Mouse (Mus musculus): ENCODE data around the gene Cpne2. TPM values are rescaled to one million over a fixed set of nuclear protein-coding genes. Genes with fewer than 3 reads are reported as not detected.

Cpne2 gene
- total and polyA plus RNA-seq, 2 experiments, result 5.2 to 20.8 TPM

DNA sequence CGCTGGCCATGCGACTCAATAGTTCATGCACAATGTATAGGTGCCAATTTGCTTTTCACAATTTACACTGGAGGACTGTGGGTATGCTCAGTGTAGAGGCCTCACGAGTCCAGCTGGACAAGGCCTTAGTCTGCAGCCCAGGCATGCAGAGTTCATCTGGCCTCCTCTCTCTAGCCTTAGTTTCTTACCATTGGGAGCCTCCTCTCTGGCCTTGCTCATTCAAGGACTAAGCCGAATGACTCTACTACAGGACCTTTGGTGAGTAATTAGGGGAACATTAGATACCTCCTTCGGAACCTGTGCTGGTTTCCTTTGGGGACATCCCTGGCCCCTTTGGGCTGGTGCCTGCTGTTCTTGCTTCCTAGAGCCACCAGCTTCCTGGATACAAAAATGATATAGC lies 13.8 kb upstream of the Cpne2 start:
- TF ChIP-seq POLR2A (IDR thresholded peaks at IDR 0.05; ENCODE audit: extremely low read depth, insufficient read depth, low read length), result no peak
- TF ChIP-seq CTCF (IDR thresholded peaks at IDR 0.05; ENCODE audit: low read depth, low read length), result no peak
- DNase-seq (ENCODE audit: extremely low read depth, low read depth, low spot score), result no peak
- peaks cover 9% of the 10 kb centered on the region for H3K36me3 ChIP-seq (ENCODE audit: control insufficient read depth, insufficient read depth, low read length)
- no peak overlapping the region for H3K4me3 ChIP-seq (ENCODE audit: insufficient read depth, low read depth, low read length)
- no peaks in the 10 kb centered on the region for H3K27me3 ChIP-seq (ENCODE audit: control insufficient read depth, insufficient read depth, low read length)
- 96% methylated on average over 5 of the region's 5 CpGs for WGBS
- no peak overlapping the region for H3K27ac ChIP-seq (replicated peaks; ENCODE audit: insufficient read depth, low read depth, low read length)
- H3K79me2 ChIP-seq (ENCODE audit: control insufficient read depth, insufficient read depth, low read length), result no peaks in the 10 kb centered on the region
- no peak overlapping the region for H3K9ac ChIP-seq (ENCODE audit: low read depth, low read length)
- H3K4me1 ChIP-seq (ENCODE audit: control insufficient read depth, insufficient read depth, low read length), result no peaks in the 10 kb centered on the region

DNA sequence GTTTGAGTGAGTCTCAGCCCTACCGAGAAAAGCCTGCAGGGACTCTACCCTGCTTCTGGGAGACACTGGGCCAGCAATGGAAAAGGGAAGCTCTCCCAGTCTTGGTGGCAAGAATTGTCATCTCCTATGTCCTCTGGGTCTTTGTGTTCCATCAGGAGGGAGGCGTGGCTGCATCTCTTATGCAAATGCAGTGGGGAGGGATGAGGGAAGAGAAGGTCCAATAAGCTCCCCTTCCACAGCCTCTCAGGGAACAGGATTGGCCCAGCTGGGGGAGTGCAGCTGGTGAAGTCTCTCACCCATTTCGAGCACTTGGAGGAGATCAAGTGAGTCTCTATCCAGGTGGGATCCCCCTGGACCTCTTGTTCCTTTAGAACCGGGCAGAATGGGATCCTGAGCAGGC lies 11.3 kb upstream of the Cpne2 start:
- no peaks in the 10 kb centered on the region for H3K79me2 ChIP-seq (ENCODE audit: control insufficient read depth, insufficient read depth, low read length)
- H3K9ac ChIP-seq (ENCODE audit: low read depth, low read length), result no peak overlapping the region
- no peak for DNase-seq (ENCODE audit: extremely low read depth, low read depth, low spot score)
- H3K36me3 ChIP-seq (ENCODE audit: control insufficient read depth, insufficient read depth, low read length), result peaks cover 10% of the 10 kb centered on the region
- no peaks in the 10 kb centered on the region for H3K27me3 ChIP-seq (ENCODE audit: control insufficient read depth, insufficient read depth, low read length)
- H3K4me3 ChIP-seq (ENCODE audit: insufficient read depth, low read depth, low read length), result no peak overlapping the region
- H3K27ac ChIP-seq (replicated peaks; ENCODE audit: insufficient read depth, low read depth, low read length), result no peak overlapping the region
- no peak for TF ChIP-seq POLR2A (IDR thresholded peaks at IDR 0.05; ENCODE audit: extremely low read depth, insufficient read depth, low read length)
- no peak for TF ChIP-seq CTCF (IDR thresholded peaks at IDR 0.05; ENCODE audit: low read depth, low read length)
- no peaks in the 10 kb centered on the region for H3K4me1 ChIP-seq (ENCODE audit: control insufficient read depth, insufficient read depth, low read length)
- 79% methylated on average over 4 of the region's 4 CpGs for WGBS

- Histone ChIP-seq H3K4me1 (ENCODE audit: control insufficient read depth, insufficient read depth, low read length) (no peaks in the 10 kb centered on the region), H3K79me2 (ENCODE audit: control insufficient read depth, insufficient read depth, low read length) (no peaks in the 10 kb centered on the region), H3K9ac (ENCODE audit: low read depth, low read length) (no peak overlapping the region), H3K36me3 (ENCODE audit: control insufficient read depth, insufficient read depth, low read length) (peaks cover 10% of the 10 kb centered on the region), H3K4me3 (ENCODE audit: insufficient read depth, low read depth, low read length) (no peak overlapping the region), H3K27me3 (ENCODE audit: control insufficient read depth, insufficient read depth, low read length) (no peaks in the 10 kb centered on the region), H3K27ac (replicated peaks; ENCODE audit: insufficient read depth, low read depth, low read length) (no peak overlapping the region)
- DNase-seq (ENCODE audit: extremely low read depth, low read depth, low spot score), result no peak
- TF ChIP-seq POLR2A (IDR thresholded peaks at IDR 0.05; ENCODE audit: extremely low read depth, insufficient read depth, low read length), result no peak
- no peak for TF ChIP-seq CTCF (IDR thresholded peaks at IDR 0.05; ENCODE audit: low read depth, low read length)
- 89% methylated on average over 3 of the region's 3 CpGs for WGBS
Measured at GRCm38 (mm10) chr8:94522482-94522881, 10.3 kb upstream of the Cpne2 start.

GRCm38 (mm10) chr8:94524554-94524953 lies 8.2 kb upstream of the Cpne2 start:
- Histone ChIP-seq H3K4me1 (ENCODE audit: control insufficient read depth, insufficient read depth, low read length) (peaks cover 8% of the 10 kb centered on the region), H3K9ac (ENCODE audit: low read depth, low read length) (no peak overlapping the region), H3K79me2 (ENCODE audit: control insufficient read depth, insufficient read depth, low read length) (no peaks in the 10 kb centered on the region), H3K27ac (replicated peaks; ENCODE audit: insufficient read depth, low read depth, low read length) (no peak overlapping the region), H3K27me3 (ENCODE audit: control insufficient read depth, insufficient read depth, low read length) (no peaks in the 10 kb centered on the region), H3K4me3 (ENCODE audit: insufficient read depth, low read depth, low read length) (no peak overlapping the region), H3K36me3 (ENCODE audit: control insufficient read depth, insufficient read depth, low read length) (peaks cover 4% of the 10 kb centered on the region; the same call in 1 of the 2 replicates)
- TF ChIP-seq CTCF (IDR thresholded peaks at IDR 0.05; ENCODE audit: low read depth, low read length) (no peak), POLR2A (IDR thresholded peaks at IDR 0.05; ENCODE audit: extremely low read depth, insufficient read depth, low read length) (no peak)
- DNase-seq (ENCODE audit: extremely low read depth, low read depth, low spot score), result no peak
- 93% methylated on average over 9 of the region's 9 CpGs for WGBS

DNA sequence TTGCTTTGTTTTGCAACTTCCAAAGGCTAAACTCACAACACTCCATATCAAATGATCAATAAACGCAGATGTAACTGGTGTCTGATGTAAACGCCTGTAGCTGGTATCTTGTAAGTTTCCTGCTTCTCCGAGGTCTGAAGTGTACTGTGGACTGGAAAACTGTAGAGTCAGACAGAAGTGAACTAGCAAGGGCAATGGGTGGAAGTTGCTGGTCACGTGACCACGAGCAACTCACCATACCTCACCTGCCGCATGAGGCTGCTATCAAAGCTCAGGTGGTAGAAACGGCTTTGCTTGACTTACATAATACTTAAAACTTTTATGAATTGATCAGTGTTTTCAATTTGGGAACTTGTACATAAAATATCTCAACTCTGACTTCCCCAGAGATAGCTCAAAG lies 5.6 kb upstream of the Cpne2 start:
- no peak overlapping the region for H3K27ac ChIP-seq (replicated peaks; ENCODE audit: insufficient read depth, low read depth, low read length)
- no peaks in the 10 kb centered on the region for H3K27me3 ChIP-seq (ENCODE audit: control insufficient read depth, insufficient read depth, low read length)
- H3K79me2 ChIP-seq (ENCODE audit: control insufficient read depth, insufficient read depth, low read length), result no peaks in the 10 kb centered on the region
- peaks cover 3% of the 10 kb centered on the region; the same call in 1 of the 2 replicates for H3K36me3 ChIP-seq (ENCODE audit: control insufficient read depth, insufficient read depth, low read length)
- peaks cover 11% of the 10 kb centered on the region for H3K4me1 ChIP-seq (ENCODE audit: control insufficient read depth, insufficient read depth, low read length)
- WGBS, result 70% methylated on average over 7 of the region's 7 CpGs
- H3K9ac ChIP-seq (ENCODE audit: low read depth, low read length), result no peak overlapping the region
- no peak overlapping the region for H3K4me3 ChIP-seq (ENCODE audit: insufficient read depth, low read depth, low read length)
- TF ChIP-seq CTCF (IDR thresholded peaks at IDR 0.05; ENCODE audit: low read depth, low read length) (no peak), POLR2A (IDR thresholded peaks at IDR 0.05; ENCODE audit: extremely low read depth, insufficient read depth, low read length) (no peak)
- no peak for DNase-seq (ENCODE audit: extremely low read depth, low read depth, low spot score)

DNA sequence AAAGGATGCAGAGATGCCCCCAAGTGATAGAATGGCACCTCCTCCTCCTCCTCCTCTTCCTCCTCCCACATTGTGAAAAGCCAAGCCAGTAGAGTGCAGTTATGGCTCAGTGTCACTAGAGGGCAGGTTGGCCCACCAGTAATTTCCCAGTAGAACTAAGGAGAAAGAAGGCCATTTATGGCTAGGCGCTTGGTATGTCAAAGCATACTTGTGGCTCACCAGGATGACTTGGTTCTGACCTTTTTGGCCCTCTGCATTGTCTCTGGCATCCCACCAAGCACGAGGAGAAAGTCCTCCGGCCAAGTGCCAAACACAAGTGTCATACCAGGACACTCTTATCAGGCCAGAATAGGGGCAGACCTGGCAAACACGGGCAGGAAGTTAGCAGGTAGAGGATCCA lies 4.5 kb upstream of the Cpne2 start:
- Histone ChIP-seq H3K27me3 (ENCODE audit: control insufficient read depth, insufficient read depth, low read length) (no peaks in the 10 kb centered on the region), H3K4me1 (ENCODE audit: control insufficient read depth, insufficient read depth, low read length) (peaks cover 11% of the 10 kb centered on the region), H3K36me3 (ENCODE audit: control insufficient read depth, insufficient read depth, low read length) (peaks cover 3% of the 10 kb centered on the region; the same call in 1 of the 2 replicates), H3K9ac (ENCODE audit: low read depth, low read length) (no peak overlapping the region), H3K27ac (replicated peaks; ENCODE audit: insufficient read depth, low read depth, low read length) (no peak overlapping the region), H3K79me2 (ENCODE audit: control insufficient read depth, insufficient read depth, low read length) (no peaks in the 10 kb centered on the region), H3K4me3 (ENCODE audit: insufficient read depth, low read depth, low read length) (no peak overlapping the region)
- WGBS, result 7% methylated on average over 4 of the region's 4 CpGs
- no peak for TF ChIP-seq POLR2A (IDR thresholded peaks at IDR 0.05; ENCODE audit: extremely low read depth, insufficient read depth, low read length)
- TF ChIP-seq CTCF (IDR thresholded peaks at IDR 0.05; ENCODE audit: low read depth, low read length), result peak; percentile 50; the same call in 1 of the 2 replicates
- DNase-seq (ENCODE audit: extremely low read depth, low read depth, low spot score), result peak; percentile 87
